In genomic region chr17:31222810-31223310, GRCm38 (mm10) we compare ENCODE assay signal across 25 mouse cellular contexts. TPM values are rescaled to one million over a fixed set of nuclear protein-coding genes. Genes with fewer than 3 reads are reported as not detected.
DNase-seq lines count a peak whose midpoint lies in the region; ATAC-seq and TF ChIP-seq lines count a peak whose summit lies in the region.
"Had no signal": no experiment of that assay in that cellular context is flagged by ENCODE, and none has a peak within 500 bp of the region (broad histone marks: within the 10 kb centered on the region; RNA-seq: fewer than 3 reads in every experiment).

No protein-coding gene starts in this region.

- H3K27me3 ChIP-seq in spleen, adult 2 months (ENCODE audit: control insufficient read depth, insufficient read depth, low read length): no peaks in the 10 kb centered on the region
- H3K27me3 ChIP-seq in stomach, embryonic 15.5 days (replicated peaks): no peaks in the 10 kb centered on the region
- H3K27me3 ChIP-seq in midbrain, embryonic 16.5 days (ENCODE audit: control insufficient read depth, insufficient read depth, low read depth, low read length): no peaks in the 10 kb centered on the region
- H3K27me3 ChIP-seq: embryonic facial prominence, embryonic 15.5 days had no signal

- 43% methylated on average over 4 of the region's 4 CpGs for whole genome bisulfite sequencing in spleen, adult 2 months
- WGBS in stomach, embryonic 15.5 days: 39% methylated on average over 4 of the region's 4 CpGs
- 86% methylated on average over 4 of the region's 4 CpGs for WGBS in midbrain, embryonic 16.5 days

- TF ChIP-seq POLR2A in spleen, adult 2 months (IDR thresholded peaks at IDR 0.05; ENCODE audit: low read depth, low read length): no peak

- no peak for TF ChIP-seq CTCF in spleen, adult 2 months (IDR thresholded peaks at IDR 0.05; ENCODE audit: extremely low read depth, insufficient read depth, insufficient read length, insufficient replicate concordance)

- no peaks in the 10 kb centered on the region for H3K9me3 ChIP-seq in stomach, embryonic 15.5 days
- H3K9me3 ChIP-seq in midbrain, embryonic 16.5 days (replicated peaks; ENCODE audit: control insufficient read depth, low read length, poor library complexity, severe bottlenecking): no peaks in the 10 kb centered on the region
- H3K9me3 ChIP-seq: embryonic facial prominence, embryonic 15.5 days had no signal

- H3K4me3 ChIP-seq in spleen, adult 2 months (ENCODE audit: extremely low read depth, insufficient read depth, insufficient read length): no peak overlapping the region
- no peak overlapping the region for H3K4me3 ChIP-seq in stomach, embryonic 15.5 days (replicated peaks)
- no peak overlapping the region for H3K4me3 ChIP-seq in midbrain, embryonic 16.5 days (ENCODE audit: low read depth, low read length)
- H3K4me3 ChIP-seq: embryonic facial prominence, embryonic 15.5 days; heart, adult 2 months had no signal

- no peaks in the 10 kb centered on the region for H3K36me3 ChIP-seq in spleen, adult 2 months (ENCODE audit: control insufficient read depth, insufficient read depth, low read length)
- H3K36me3 ChIP-seq in stomach, embryonic 15.5 days: no peaks in the 10 kb centered on the region
- H3K36me3 ChIP-seq in midbrain, embryonic 16.5 days (ENCODE audit: control insufficient read depth, insufficient read depth, low read length): no peaks in the 10 kb centered on the region
- H3K36me3 ChIP-seq: embryonic facial prominence, embryonic 15.5 days had no signal

- peaks cover 42% of the 10 kb centered on the region; the same call in 1 of the 2 replicates for H3K4me1 ChIP-seq in spleen, adult 2 months (ENCODE audit: control insufficient read depth, insufficient read depth, insufficient read length)
- H3K4me1 ChIP-seq in stomach, embryonic 15.5 days: peaks cover 7% of the 10 kb centered on the region
- no peaks in the 10 kb centered on the region for H3K4me1 ChIP-seq in midbrain, embryonic 16.5 days (ENCODE audit: control insufficient read depth, insufficient read depth, low read length)
- H3K4me1 ChIP-seq: embryonic facial prominence, embryonic 15.5 days had no signal

- ATAC-seq in CD4-positive, CD25-positive, alpha-beta regulatory T cell, adult 4 months: no peak
- peak; percentile 66; the same call in 1 of the 2 replicates for ATAC-seq in stomach, embryonic 15.5 days (ENCODE audit: insufficient read depth, low FRiP score, low read depth)
- no peak for ATAC-seq in midbrain, embryonic 16.5 days
- ATAC-seq: Patski had no signal

- H3K9ac ChIP-seq in stomach, embryonic 15.5 days: no peak overlapping the region
- no peak overlapping the region for H3K9ac ChIP-seq in midbrain, embryonic 16.5 days (ENCODE audit: low read depth, low read length)
- H3K9ac ChIP-seq: embryonic facial prominence, embryonic 15.5 days had no signal

- no peak overlapping the region for H3K4me2 ChIP-seq in stomach, embryonic 15.5 days
- no peak overlapping the region for H3K4me2 ChIP-seq in midbrain, embryonic 16.5 days (ENCODE audit: low read length)
- H3K4me2 ChIP-seq: embryonic facial prominence, embryonic 15.5 days had no signal

- peak overlapping the region; percentile 42 for H3K27ac ChIP-seq in spleen, adult 2 months (ENCODE audit: insufficient read depth, low read length)
- H3K27ac ChIP-seq in stomach, embryonic 15.5 days: no peak overlapping the region
- H3K27ac ChIP-seq in midbrain, embryonic 16.5 days (ENCODE audit: low read length): no peak overlapping the region
- H3K27ac ChIP-seq: embryonic facial prominence, embryonic 15.5 days; heart, adult 2 months had no signal

- peak; percentile 33 for DNase-seq in CD4-positive, CD25-positive, alpha-beta regulatory T cell, adult 2 months (ENCODE audit: low read depth, low spot score)
- DNase-seq in spleen, adult 2 months (ENCODE audit: low read depth in 1 of 2, low spot score in 2 of 2): no peak
- no peak for DNase-seq in spleen, postnatal 36 days (ENCODE audit: low spot score in 2 of 2)
- DNase-seq in Muller cell, postnatal 12 days (ENCODE audit: inconsistent ontology term): no peak
- DNase-seq in gastrocnemius, postnatal 25 days: no peak
- DNase-seq: adrenal gland, postnatal 25 days; cerebellum, adult 9-10 months; gastrocnemius, postnatal 10 days; heart, adult 2 months; layer of hippocampus, postnatal 36 days; right cerebral cortex, adult 18-20 months had no signal

RNA-seq across cellular contexts. Expression of gene Ubash3a, which starts 15.2 kb away (rescaled TPM):
- polyA plus RNA-seq in CD4-positive, CD25-positive, alpha-beta regulatory T cell, adult 4 months (2017; shearing (Covaris generic)): 100 to 1,000 TPM; 234 to 303 TPM
- polyA plus RNA-seq in spleen, adult 2 months (2012; rRNA removed): 12.5 and 15.0 TPM in 2 replicates
- polyA plus RNA-seq in stomach, embryonic 15.5 days (2015; fragmentation: Nextera tagmentation; extraction: Ambion mirVana): 0.89 and 1.2 TPM in 2 replicates
- not detected in 2 replicates for polyA plus RNA-seq in midbrain, embryonic 16.5 days (2015; fragmentation: Nextera tagmentation; extraction: Ambion mirVana)
- under 1 TPM in 1 of 2 experiments, not detected in 1; 0.19 TPM for total RNA-seq in gastrocnemius, postnatal 25 days (2021)
- total RNA-seq: adrenal gland, postnatal 25 days; gastrocnemius, postnatal 10 days; left cerebral cortex, postnatal 25 days; midbrain, postnatal 0 days had no signal
- polyA plus RNA-seq: midbrain, postnatal 0 days had no signal

RNA-seq across cellular contexts. Expression of gene Tmprss3, which starts 24.1 kb away (rescaled TPM):
- 1 to 10 TPM in 1 of 2 experiments, under 1 TPM in 1; 0.63 to 2.5 TPM for polyA plus RNA-seq in CD4-positive, CD25-positive, alpha-beta regulatory T cell, adult 4 months (2017; shearing (Covaris generic))
- 0.11 and 0.19 TPM in 2 replicates for polyA plus RNA-seq in spleen, adult 2 months (2012; rRNA removed)
- 0.36 and 0.49 TPM in 2 replicates for polyA plus RNA-seq in stomach, embryonic 15.5 days (2015; fragmentation: Nextera tagmentation; extraction: Ambion mirVana)
- polyA plus RNA-seq in midbrain, embryonic 16.5 days (2015; fragmentation: Nextera tagmentation; extraction: Ambion mirVana): not detected in 2 replicates
- total RNA-seq in gastrocnemius, postnatal 25 days (2021): not detected
- total RNA-seq: adrenal gland, postnatal 25 days; heart, adult 2 months; layer of hippocampus, postnatal 36 days had no signal
- polyA plus RNA-seq: forebrain, embryonic 11.5 days; heart, adult 2 months; heart, embryonic 16.5 days; hindbrain, embryonic 11.5 days; kidney, embryonic 14.5 days; large intestine, adult 2 months; neural tube, embryonic 11.5 days; Patski had no signal

RNA-seq across cellular contexts. Expression of gene Rsph1, which starts 54.3 kb away (rescaled TPM):
- 1 to 10 TPM in 1 of 2 experiments, under 1 TPM in 1; 0.52 to 1.1 TPM for polyA plus RNA-seq in CD4-positive, CD25-positive, alpha-beta regulatory T cell, adult 4 months (2017; shearing (Covaris generic))
- 0.08 and 0.13 TPM in 2 replicates for polyA plus RNA-seq in spleen, adult 2 months (2012; rRNA removed)
- polyA plus RNA-seq in stomach, embryonic 15.5 days (2015; fragmentation: Nextera tagmentation; extraction: Ambion mirVana): 1.6 and 2.1 TPM in 2 replicates
- polyA plus RNA-seq in midbrain, embryonic 16.5 days (2015; fragmentation: Nextera tagmentation; extraction: Ambion mirVana): 6.4 and 8.6 TPM in 2 replicates
- total RNA-seq in gastrocnemius, postnatal 25 days (2021): 10 to 100 TPM in 1 of 2 experiments, 1 to 10 TPM in 1; 8.0 to 10.2 TPM

RNA-seq across cellular contexts. Expression of gene Tff1, which starts 57.8 kb away (rescaled TPM):
- not detected for polyA plus RNA-seq in CD4-positive, CD25-positive, alpha-beta regulatory T cell, adult 4 months (2017; shearing (Covaris generic))
- polyA plus RNA-seq in spleen, adult 2 months (2012; rRNA removed): not detected in 2 replicates
- polyA plus RNA-seq in stomach, embryonic 15.5 days (2015; fragmentation: Nextera tagmentation; extraction: Ambion mirVana): 95.6 and 131 TPM in 2 replicates
- not detected in 2 replicates for polyA plus RNA-seq in midbrain, embryonic 16.5 days (2015; fragmentation: Nextera tagmentation; extraction: Ambion mirVana)
- not detected for total RNA-seq in gastrocnemius, postnatal 25 days (2021)
- total RNA-seq: adrenal gland, postnatal 25 days; gastrocnemius, postnatal 10 days; heart, adult 2 months; layer of hippocampus, postnatal 36 days; left cerebral cortex, postnatal 25 days; megakaryocyte progenitor cell, adult 5-6 weeks; midbrain, postnatal 0 days had no signal
- polyA plus RNA-seq: embryonic facial prominence, embryonic 15.5 days; forebrain, embryonic 11.5 days; heart, adult 2 months; heart, embryonic 16.5 days; hindbrain, embryonic 11.5 days; kidney, embryonic 14.5 days; midbrain, postnatal 0 days; neural tube, embryonic 11.5 days; Patski had no signal

Comparison
In these comparisons a context has a peak if more than half of its experiments do, and no peak if none do; other contexts are left out.
1. RNA of gene Ubash3a, which starts 15.2 kb away (polyA plus RNA-seq): 234 to 303 TPM in CD4-positive, CD25-positive, alpha-beta regulatory T cell, adult 4 months; 12.5 to 15.0 TPM in spleen, adult 2 months, 0.89 to 1.2 TPM in stomach, embryonic 15.5 days and not detected in midbrain, embryonic 16.5 days; every median in the first group is over 10 times any median in the second.